Mouse (Mus musculus): Measurements from ENCODE around the gene Lrrc8b.

The Lrrc8b gene

GRCm38 (mm10) chr5:105519096-105519975 lies 103.8 kb downstream of the Lrrc8b start, which contains the start of gene Lrrc8c:
Gene Lrrc8c, plus strand, starts transcription at chr5:105519388.
- DNase-seq (ENCODE audit: low spot score) = peak; percentile 90

DNA sequence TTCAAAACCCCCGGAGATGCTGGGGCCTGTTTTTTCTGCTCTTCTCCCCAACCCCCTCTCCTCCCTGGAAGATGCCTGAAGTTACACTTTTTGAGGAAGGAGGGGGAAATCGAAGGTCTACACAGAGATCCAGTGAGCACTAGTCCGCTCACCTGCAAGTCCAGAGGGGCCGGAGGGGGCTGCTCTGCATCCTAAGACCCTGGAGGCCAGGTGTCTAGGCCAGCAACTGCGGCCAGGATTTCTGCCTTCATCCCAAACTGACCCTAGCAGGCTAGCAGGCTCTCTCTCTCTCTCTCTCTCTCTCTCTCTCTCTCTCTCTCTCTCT lies 104.4 kb downstream of the Lrrc8b start:
- no peak for DNase-seq (ENCODE audit: low spot score)

DNA sequence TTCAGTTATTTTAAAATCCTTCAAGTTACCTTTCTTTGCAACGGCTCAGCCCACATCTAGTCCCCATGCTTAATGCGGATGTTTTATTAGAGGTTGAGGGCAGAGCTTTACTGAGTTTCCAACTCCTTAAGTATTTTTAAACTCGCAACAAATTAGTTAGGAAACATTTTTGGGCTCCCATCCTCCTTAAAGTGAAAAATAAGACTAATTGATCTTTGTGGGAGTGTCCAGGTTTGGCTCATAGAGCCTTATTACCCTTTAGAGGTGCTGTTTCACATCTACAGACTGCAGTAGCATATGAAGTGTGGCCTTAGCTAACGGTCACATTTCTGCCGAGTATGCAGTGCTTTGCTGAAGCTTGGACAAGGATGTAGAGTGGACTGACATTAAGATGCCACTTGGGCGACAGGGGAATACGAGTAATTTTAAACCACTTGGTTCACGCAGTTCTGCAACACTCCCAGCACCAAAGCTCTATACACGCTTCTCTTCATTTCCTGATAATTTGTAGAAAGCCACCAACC lies 104.9 kb downstream of the Lrrc8b start:
- no peak for DNase-seq (ENCODE audit: low spot score)

DNA sequence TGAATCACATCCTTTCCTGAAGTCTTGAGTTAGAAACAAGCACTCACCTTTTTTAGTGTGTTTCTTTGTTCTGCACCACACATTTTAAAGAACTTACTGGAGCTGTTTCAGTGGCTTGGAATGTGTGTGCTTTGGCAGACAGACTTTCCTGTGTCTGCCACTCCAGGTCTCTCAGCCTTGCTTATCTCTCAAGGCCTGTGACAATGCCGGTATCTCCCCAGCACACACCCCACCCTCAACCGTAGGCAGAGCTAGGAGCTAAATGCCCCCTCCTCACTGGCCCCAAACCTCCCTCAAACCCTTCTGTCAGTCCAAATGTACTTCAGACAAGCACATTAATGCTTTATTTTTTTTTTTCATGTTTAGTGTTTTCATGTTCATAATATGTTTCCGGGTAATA lies 107.9 kb downstream of the Lrrc8b start:
- DNase-seq (ENCODE audit: low spot score) = peak; percentile 52

- no peak for DNase-seq (ENCODE audit: low spot score)
These were observed 109.4 kb downstream of the Lrrc8b start for GRCm38 (mm10) chr5:105525004-105525403.

DNA sequence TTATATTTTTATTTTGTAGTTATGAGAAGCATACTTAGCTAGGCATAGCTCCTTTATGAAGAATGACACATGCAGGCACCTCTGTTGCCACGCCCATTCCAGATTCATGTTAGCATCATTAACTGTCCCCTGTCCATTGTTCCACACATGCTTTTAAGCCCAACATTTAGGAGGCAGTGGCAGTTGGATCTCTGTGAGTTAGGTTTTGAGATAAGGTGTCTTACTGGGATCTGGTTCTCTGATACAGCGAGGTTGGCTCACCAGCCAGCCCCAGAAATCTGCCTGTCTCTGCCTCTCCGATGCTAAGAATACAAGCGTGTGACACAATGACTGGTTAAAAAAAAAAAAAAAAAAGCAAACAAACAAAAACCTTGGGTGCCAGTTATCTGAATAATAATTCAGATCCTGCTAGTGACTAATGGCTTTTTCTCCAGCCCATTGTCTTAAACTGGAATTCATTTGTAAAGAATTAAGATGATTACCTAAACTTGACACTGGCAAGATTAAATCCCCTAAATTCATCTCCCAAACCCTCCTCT lies 110.6 kb downstream of the Lrrc8b start:
- no peak for DNase-seq (ENCODE audit: low spot score)

DNA sequence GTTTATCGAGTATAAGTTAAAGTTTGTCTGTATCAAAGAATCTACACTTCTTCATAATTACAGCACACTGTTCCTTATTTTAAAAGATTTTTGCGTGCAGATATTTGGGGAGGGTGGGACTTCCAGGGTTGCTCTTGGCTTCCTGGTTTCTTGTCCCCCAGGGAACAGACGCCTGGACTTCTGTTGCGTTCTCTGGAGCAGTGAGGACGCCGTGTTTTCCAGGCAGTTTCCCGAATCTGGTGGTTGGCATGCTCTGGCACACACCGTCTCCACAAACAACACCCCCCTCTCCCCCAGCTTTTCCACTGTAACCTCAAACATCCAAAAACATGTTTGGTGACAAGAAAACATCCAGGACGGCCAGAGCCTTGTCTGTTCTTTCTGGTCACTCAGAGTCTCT lies 111.2 kb downstream of the Lrrc8b start:
- no peak for DNase-seq (ENCODE audit: low spot score)

DNA sequence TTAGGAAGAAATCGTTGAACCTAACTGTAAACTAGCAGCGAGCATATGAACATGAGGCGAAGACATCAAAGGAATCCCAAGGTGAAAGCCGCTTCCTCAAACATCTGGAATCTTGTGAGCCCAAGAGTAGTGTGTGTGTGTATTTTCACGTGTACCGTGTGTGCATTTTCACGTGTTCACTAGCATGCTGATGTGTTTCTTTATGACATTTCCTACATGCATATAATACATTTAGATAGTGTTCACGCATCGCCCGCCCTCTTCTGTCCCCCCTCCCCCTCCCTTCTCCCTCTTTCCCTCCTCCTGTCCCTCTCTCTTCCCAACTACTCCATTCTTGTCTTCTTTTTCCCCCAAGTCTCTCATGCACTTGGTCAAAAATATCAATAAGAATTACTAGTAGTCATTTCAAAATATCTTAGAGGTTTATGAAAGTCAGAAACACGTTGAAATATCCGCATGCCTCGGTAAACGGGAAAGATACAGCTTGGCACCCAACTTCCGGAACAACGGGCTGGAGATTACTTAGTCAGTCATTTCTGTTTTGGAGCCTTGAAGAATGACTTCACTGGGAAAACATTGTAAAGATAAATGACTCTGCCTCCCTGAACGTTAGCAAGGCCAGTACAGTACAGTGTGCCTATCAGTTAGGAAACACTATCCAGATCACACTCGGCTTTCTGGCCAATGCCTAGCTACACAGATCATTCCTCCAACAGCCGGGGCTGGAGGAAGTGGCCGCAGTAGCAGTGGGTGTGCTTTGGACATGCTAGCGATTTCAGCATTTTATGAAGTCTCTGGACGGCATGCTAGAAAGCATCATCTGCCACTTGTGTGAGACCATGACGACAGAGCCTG lies 112.1 kb downstream of the Lrrc8b start:
- no peak for DNase-seq (ENCODE audit: low spot score)

GRCm38 (mm10) chr5:105530576-105530975 lies 115.0 kb downstream of the Lrrc8b start:
- peak; percentile 50 for DNase-seq (ENCODE audit: low spot score)

- no peak for DNase-seq (ENCODE audit: low spot score)
These were observed 119.6 kb downstream of the Lrrc8b start for GRCm38 (mm10) chr5:105535186-105535585.

DNA sequence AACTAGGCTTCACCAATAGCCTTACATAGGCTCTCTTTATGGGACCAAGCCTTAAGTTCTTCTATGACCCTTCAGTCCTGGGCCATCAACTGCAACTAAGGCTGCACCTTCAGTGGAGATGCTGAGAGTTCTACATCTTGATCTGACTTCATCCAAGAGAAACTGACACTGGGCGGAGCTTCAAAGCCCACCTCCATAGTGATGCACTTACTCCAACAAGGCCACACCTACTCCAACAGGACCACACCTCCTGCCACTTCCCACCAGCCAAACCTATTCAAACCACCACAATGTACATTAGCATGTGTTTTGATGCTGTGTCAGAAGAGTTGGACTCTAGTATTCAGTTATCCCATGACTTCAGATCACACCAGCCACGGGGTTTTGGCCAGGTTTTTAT lies 120.6 kb downstream of the Lrrc8b start:
- no peak for DNase-seq (ENCODE audit: low spot score)

- DNase-seq (ENCODE audit: low spot score) = no peak
These were observed 121.6 kb downstream of the Lrrc8b start for GRCm38 (mm10) chr5:105537101-105537723.

Measured in lung, postnatal 25 days (tissue).